Mouse (Mus musculus) erythroblast, adult 5-6 weeks (primary cell): ENCODE data around the gene Thap8. TPM values are rescaled to one million over a fixed set of nuclear protein-coding genes. Genes with fewer than 3 reads are reported as not detected.
"Not testable (repeated sequence)": the region's sequence is repeated elsewhere in the genome, so short reads cannot be mapped to it uniquely, and the experiment has no call there.

Experiments used
- ATAC-seq: replicated peaks from 2 replicates; pipeline ENCODE4 v1.8.0; 2016; ENCODE audit warnings: moderate number of reproducible peaks, mild to moderate bottlenecking, moderate TSS enrichment, inconsistent platforms; ENCODE audit not compliant: poor library complexity, low FRiP score, severe bottlenecking
- total RNA-seq, 2 experiments: library from RNA; stranded (forward) in 1 of 2; stranded (reverse) in 1 of 2; fragments of 150-400 nt in 1 of 2; fragments of 200-764, 138-1000 nt in 1 of 2; gene quantifications; 2 replicates each; pipeline versions ENCODE4 v1.2.3 to v1.2.4; 2015 to 2017; ENCODE audit warnings: low replicate concordance in 2 of 2

Thap8 gene
- total RNA-seq (2015; ENCODE audit: low replicate concordance) (not detected in 2 replicates), total RNA-seq (2017; ENCODE audit: low replicate concordance) (not detected in 2 replicates)

DNA sequence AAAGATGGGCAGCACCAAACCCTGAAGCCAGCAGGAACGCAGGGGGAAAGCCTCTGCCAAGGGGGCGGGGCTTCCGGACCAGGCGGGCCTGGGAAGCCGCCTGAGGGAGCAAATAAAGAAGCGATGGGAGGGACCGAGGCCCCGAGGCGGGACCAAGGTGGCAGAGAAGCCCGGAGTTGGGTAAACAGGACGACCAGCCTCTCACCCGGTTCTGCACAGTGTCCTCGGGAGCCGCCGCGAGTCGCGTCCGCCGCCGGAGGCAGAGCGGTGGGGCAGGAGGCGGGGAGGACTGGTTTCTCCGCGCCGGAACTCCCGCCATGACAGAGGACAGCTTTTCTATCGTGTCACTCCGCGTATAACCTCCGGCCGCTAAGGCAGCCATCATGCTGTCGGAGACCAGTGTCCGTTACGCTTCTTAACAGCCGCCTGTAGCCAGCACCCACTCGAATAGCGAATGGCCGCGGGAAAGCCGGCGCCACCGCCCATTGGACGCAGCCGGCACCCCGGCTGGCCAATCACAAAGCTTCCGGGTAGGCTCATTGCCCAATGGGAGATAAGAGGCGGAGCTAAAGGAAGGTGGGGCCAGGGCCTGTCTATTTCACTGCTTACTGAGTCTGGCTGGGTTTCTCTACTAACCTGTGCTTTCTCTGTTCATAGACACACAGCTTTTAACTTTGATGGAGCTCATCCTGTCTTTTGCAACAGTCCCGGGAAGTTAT, at the start of gene Thap8, which contains the start of gene Wdr62:
Thap8 (plus strand) TSS at position 144 of the 719 bp plus-strand sequence.
Wdr62 (minus strand) TSS at position 469 of the 719 bp plus-strand sequence.
- peak; percentile 94 for ATAC-seq

DNA sequence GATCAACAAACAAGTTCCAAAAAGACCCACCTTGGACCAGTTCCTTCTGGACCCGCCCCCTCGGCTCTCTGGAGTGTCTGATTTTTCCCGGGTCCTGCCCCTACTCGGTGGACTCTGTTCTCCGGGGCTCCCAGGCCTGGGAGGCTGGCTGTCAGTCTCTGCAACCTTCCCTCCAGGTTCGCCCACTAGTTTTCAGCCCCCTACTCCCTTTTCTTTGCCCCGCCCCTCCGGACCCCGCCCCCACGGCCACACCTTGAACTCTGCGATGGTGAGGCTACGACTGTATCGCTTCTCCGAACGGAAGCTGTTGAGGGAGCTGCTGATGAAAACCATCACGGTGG, 48.6 kb upstream of the Thap8 start:
- no peak for ATAC-seq

DNA sequence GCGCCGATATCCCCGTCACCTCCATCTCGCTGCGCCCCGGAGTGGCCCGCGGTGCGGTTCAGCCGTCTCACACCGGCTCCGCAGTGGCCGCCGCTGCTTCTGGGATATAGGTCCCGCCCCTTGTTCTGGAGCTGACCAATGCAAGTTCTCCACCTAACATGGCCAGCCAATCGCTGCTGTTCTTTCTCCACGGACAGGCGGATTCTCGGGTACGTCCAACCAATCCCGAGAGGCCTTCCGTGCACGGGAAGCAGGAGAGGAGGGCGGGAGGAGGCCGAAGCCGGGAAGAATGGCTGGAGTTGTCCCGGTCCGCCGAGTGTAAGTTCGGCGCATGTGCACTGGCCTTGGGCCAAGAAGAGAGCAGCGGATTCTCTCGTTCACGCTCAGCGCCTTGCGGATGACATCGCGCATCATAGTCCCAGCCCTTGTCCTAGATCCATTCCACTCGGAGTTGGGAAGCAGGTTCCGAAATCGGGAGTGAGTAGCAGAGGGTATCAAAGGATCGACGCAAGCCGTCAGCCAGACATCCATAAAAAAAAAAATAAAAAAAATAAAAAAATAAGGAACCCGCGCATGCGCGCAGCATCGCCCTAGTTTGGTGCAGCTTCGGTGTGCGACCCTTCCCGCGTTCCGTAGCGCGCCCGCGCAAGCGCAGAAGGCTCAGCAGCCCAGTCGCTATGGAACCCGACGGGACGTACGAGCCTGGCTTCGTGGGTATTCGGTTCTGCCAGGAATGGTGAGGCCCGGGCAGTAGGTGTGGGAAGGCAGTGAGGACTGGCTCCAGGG, 48.0 kb upstream of the Thap8 start, which contains the start of the genes Polr2i and Tbcb:
Polr2i (plus strand) TSS at position 280 of the 786 bp plus-strand sequence.
Tbcb (minus strand) TSS at position 604 of the 786 bp plus-strand sequence.
- ATAC-seq, result peak; percentile 94

DNA sequence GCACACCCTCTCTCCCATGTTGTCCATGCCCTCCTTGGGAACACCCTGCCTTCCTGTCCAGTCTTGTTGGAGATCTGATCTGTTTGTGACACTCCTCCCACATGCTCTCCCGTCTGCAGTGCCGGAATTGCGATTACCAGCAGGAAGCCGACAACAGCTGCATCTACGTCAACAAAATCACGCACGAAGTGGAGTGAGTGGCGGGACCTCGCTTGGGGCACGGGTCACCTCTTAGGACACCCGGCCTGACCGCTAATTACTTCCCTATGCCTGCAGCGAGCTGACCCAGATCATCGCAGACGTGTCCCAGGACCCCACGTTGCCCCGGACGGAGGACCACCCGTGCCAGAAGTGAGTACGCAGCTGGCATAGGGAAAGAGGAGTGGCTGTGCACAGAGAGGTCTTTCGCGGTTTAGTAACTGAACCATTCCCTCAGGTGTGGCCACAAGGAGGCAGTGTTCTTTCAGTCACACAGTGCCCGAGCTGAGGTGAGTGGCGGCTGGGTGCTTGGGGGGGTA, 47.2 kb upstream of the Thap8 start:
- peak; percentile 38 for ATAC-seq

DNA sequence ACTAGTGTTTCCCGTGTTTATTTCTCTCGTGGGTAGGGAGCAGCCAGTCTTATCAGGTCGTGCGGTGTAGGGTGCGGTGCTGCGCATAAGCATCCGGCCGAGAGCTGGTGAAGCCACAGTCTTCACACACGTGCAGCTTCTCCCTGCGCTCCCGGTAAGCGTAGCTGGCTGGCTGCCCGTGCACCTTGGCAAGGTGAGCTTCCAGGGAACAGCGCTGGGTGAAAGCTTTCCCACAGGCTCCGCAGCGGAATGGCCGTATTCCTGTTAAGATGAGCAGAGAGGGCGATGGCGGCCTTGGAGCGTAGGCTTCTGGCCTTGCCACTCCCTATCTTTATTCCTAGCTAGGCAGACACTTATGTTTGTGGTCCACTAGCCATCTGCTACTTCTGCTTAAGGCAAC, 46.5 kb upstream of the Thap8 start:
- no peak for ATAC-seq

DNA sequence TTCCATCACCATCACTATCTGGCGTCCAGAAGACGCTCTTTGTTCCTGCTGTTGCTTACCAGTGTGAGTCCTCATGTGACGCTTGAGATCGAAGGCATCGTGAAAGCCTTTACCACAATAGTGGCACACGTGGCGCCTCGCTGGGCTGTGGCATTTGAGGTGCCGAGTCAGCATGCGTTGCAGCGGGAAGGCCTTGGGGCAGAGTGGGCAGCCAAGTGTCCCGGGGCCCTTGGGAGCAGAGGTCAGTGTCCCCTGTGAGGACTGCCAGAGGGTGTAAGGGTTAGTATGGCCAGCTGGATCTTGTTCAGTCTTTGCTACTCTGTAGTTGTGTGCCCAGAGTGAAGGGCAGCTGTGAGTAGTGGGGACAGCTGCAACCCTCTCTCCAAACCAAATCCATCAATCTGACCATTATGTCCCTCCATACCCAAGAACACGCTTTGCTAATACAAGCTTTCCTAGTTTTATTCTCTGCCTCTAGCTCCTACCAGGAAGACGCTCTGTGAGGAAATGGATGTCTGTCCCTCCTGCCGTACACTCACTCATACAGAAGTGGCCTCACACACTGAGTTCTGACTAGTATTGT, 45.5 kb upstream of the Thap8 start:
- no peak for ATAC-seq

DNA sequence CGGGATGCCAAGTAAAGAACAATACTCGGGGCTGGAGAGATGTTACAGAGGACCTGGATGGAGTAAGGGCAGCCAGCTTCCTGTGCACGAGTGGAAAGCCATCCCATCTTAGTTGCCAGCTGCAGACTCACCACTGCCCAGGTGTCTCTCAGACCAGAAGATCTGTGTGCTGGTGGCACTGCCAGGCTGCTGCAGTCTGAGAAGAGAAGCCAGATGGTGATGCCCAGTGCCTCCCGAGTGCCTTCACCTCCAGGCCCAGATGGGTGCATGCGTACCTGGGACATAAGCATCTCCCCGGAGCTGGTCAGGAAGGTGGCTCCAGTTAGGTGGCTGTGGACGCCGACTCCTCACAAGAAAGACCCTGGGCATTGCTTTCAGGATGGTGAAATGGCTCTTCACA, 44.8 kb upstream of the Thap8 start:
- ATAC-seq, result no peak

DNA sequence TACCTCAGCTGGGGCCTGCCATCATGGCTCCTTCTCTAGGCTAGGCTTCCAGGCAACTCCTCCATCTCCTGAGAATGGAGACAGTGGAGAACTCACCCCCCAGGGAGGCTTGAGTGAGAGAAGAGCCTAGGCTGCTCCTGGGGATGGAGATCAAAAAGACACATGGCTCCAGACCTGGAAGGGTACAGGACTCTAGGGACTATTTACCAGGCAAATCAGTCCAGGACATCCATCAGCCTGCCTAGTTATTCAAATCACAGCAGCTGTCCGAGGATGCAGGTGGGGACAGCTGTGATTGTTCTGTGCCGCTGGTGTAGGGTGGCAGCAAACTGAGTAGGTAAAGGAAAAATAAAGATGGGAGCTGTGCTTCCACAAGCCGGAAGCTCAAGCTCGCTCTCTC, 44.3 kb upstream of the Thap8 start, which contains the start of gene Ovol3:
Ovol3 (minus strand) TSS at position 101 of the 400 bp plus-strand sequence.
- no peak for ATAC-seq

DNA sequence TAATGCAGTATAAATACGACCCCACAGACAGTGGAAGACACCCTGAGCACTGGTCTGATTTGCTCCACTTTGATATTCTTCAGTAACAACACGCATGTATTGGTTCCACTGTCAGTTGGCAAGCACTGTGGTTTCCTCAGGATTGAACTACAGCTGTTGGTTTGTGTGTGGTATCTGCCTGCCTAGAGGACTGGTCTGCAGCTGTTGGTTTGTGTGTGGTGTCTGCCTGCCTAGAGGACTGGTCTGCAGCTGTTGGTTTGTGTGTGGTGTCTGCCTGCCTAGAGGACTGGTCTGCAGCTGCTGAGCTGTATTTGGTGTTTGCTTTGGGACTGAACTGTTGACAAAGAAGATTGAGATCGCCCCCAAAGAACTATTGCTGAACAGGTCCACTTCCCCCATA, 42.5 kb upstream of the Thap8 start:
- not testable (repeated sequence) for ATAC-seq

DNA sequence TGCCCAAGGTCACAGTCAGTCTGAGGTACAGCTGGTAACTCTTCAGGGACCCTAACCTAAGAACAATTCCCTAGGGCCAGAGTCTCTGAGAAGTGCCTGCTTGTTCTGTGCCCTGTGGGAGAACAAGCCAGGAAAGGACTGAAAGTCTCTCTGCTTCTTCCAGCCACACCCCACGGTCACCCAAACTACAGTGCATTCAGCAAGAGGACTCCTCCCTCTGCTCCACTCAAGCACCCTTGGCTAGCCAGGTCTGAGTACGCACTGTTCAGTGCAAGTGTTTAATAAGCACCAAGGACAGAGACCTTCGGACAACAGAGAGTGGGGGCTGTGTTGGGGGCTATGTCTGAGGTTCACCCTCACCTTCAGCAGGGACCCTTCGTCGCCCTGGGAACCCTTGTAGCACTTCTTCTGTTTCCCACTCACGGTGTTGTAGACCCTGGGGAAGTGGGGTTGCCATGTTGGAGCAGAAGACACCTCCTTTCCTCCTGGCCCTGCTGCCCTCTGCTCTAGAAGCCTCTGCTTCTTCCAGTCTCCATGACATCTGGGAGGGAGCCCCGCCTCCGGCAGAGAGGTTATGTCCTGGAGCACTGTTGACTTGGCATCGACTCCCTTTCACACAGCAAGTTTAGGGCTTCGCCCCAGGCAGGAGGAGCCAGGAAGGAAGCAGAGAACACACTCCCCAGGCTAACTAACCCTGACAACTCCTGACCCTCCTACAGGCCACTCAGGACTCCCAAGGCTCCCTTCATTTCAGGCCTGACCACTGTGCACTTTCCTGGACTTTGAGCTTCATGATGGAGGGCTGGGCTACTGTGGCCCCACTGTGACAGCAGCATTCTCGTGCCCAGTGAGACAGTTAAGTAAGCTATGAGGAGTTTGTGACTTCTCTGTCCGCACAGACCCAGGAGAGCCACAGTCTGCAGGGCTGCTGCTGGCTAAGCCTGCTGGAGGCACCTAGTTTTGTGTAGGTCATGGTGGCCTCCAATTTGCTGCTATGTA, 27.6 kb upstream of the Thap8 start:
- ATAC-seq, result no peak

DNA sequence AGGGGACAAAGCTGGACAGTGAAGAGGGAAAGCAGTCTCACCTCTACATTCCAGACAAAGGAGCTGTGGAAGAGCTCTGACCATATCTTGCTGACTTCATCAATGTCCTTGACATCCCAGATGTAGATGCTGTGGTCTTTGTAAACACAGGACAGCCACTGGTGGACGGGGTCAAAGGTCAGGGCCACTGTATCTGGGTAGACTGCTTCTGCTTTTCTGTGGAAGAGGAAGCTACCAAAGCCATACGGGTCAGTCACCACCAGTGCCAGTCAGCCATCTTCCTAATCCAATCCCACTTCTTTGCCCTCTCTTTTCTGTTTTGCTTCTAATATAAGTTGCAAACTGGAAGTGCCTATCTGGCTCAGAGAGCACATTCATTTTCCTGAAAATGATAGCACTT, 14.9 kb upstream of the Thap8 start:
- ATAC-seq, result no peak

DNA sequence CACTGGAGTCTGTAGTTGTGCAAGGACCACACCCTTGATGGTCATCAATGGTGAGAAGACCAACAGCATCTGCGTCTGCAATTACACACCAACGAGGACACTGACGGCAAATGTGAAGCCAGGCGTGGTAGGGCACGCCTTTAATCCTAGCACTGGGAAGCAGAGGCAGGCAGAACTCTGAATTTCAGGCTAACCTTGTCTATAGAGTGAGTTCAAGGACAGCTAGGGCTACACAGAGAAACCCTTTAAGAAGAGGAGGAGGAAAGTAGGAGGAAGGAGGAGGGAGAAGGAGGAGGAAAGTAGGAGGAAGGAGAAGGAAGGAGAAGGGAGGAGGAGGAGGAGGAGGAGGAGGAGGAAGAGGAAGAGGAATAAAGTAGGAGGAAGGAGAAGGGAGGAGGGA, 14.4 kb upstream of the Thap8 start:
- no peak for ATAC-seq

DNA sequence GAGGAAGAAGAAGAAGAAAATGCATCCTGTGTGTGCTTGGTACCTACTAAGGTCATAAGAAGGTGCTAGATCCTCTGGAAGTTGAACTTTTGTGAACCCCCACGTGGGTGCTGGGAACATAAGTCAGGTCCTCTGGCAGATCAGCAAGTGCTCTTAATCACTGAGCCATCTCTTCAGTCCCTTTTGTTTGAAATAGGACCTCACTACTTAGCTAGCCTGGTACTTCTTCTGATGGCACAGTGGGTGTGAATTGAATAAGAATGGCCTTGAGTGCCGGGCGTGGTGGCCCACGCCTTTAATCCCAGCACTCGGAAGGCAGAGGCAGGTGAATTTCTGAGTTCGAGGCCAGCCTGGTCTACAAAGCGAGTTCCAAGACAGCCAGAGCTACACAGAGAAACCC, 14.0 kb upstream of the Thap8 start:
- no peak for ATAC-seq

DNA sequence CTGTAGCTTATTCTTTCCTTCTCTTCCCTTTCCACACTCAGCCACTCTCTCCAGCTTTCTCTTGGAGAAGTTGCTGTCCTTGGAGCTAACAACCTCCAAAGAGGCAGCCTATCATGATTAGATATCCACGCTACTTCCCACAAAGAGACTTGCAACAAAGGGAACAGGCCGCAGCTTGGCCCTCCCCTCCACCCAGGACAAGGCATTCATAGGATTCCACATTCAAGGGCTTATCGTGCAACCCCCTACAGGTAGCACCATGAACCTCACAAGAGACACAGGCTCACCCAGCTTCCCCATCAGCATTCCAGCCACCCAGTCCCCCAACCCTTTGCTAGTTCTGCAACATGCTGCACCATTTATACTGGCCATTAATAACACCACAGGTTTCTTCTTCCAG, 13.1 kb upstream of the Thap8 start:
- ATAC-seq, result no peak

DNA sequence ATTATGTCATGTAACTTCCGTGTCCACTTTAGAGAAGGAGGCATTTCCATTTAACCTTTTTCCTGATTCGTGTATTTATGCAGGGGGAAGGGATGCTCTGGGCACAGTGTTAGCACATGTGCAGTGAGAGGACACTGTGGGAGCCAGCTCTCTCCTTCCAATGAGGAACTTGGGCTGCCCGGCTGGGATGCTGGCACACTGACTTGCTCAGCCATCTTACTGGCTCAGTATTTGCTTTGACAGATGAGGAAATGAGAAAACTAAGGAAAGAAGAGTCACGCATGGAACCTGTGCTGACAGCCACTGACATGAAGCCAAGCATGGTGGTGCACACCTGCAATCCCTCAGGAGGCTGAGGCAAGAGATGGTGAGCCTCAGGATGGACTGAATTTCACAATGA, 10.3 kb upstream of the Thap8 start:
- ATAC-seq, result no peak

DNA sequence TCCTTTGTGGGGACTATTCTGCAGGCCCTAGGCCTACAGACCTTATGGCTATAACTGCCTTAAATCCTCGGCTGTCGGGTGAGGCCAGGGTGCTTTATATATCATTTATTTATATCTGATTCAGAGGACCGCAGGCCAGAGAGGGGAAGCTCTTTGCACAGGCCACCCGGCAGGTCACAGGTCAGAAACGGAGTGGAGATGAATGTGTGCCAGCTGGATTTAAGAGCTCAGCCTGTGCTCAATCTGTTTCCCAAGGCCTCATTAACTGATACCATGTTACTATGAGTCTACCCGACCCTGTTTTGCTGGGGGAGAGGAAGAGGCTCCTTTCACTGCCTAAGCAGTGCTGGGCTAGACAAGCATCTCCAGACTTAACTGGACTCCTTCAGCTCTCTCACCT, 5.5 kb upstream of the Thap8 start:
- ATAC-seq, result no peak

DNA sequence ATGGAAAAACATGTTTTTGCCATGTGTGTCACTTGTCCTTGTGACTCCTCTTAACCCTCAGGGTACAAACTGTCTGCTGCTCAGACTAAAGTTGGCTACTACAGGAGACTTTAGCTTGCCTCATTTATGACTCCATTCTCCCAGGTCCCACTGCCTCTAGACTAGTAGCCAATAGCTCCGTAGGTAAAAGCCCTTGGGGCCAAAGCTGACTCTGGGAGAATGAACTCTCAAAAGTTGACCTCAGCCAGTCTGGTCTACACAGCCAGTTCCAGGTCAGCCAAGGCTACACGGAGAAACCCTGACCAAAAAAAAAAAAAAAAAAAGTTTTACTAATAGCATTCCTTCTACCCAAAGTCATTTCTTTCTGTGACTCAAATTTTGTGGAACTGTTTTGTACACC, 983 bp upstream of the Thap8 start:
- ATAC-seq, result no peak

DNA sequence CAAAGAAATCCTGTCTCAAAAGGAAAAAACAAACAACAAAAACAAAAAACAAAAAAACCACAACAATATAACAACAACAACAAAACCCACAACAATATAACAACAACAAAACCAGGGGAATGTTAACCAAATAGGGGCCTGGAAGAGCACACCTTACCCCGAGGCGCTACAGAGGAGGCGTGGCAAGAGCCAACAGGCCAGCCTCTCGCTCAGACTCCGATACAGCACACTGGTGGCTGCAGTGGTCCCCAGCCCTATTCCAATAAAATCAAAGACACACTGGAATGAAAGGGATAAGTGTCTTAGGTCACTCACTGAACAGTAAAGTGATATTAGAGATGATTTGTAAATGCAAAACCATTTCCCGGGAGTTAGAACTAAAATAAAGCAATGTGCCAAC, 358 bp upstream of the Thap8 start:
- ATAC-seq, result peak; percentile 62

DNA sequence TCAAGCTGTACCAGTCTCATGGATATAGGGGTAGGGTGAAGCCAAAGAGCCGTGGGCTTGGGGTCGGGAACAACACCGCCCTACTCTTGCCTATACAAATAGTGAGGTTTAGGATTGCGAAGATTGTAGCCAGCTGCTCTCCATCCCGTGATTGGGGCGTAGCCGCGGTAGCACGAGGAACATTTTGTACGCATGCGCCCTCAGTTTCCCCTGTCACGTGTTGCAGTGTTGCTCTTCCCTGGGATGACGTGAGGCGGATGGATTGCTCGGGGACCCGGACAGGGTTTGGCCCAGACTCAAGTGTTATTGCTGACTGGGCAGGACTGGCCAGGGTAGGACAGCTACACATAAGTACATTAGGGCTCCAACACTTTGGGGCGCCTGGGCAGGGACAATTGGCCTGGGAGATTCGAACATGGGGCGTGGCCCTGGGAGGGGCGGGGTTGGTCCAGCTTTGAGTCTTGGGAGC, 810 bp downstream of the Thap8 start:
- ATAC-seq, result peak; percentile 70
